Mouse (Mus musculus) midbrain, embryonic 14.5 days (tissue): Measurements from ENCODE around the gene 4930502E18Rik. TPM values are rescaled to one million over a fixed set of nuclear protein-coding genes. Genes with fewer than 3 reads are reported as not detected.
"Not testable (repeated sequence)": the region's sequence is repeated elsewhere in the genome, so short reads cannot be mapped to it uniquely, and the experiment has no call there.

Source experiments
- ATAC-seq: fragments of 200-750 bp; cut with Nextera tagmentation; 2 replicates; pipeline ENCODE4 v1.8.0; 2017; ENCODE audit warnings: moderate number of reproducible peaks, moderate library complexity; ENCODE audit not compliant: low FRiP score, low TSS enrichment
- DNase-seq: peaks from one replicate; pipeline ENCODE4 v3.0.0-alpha.2; 2015
- H3K27ac ChIP-seq: fragments of 300-500 bp; sonication (generic); replicated peaks from 2 replicates; pipeline ENCODE4 v1.5.1; 2014; ENCODE audit warnings: mild to moderate bottlenecking, low read depth, low read length, moderate library complexity
- H3K27me3 ChIP-seq: fragments of 300-500 bp; sonication (generic); 2 replicates; pipeline ENCODE4 v1.6.1; 2014; ENCODE audit warnings: low read length, control low read depth, mixed read lengths; ENCODE audit not compliant: control insufficient read depth, insufficient read depth
- H3K36me3 ChIP-seq: fragments of 300-500 bp; sonication (generic); 2 replicates; pipeline ENCODE4 v1.6.1; 2014; ENCODE audit warnings: low read length, control low read depth; ENCODE audit not compliant: control insufficient read depth, insufficient read depth
- H3K4me1 ChIP-seq: fragments of 300-500 bp; sonication (generic); 2 replicates; pipeline ENCODE4 v1.6.1; 2014; ENCODE audit warnings: mild to moderate bottlenecking, antibody characterized with exemption, low read length, control low read depth; ENCODE audit not compliant: control insufficient read depth, insufficient read depth
- H3K4me2 ChIP-seq: fragments of 300-500 bp; sonication (generic); 2 replicates; pipeline ENCODE4 v1.6.1; 2014; ENCODE audit warnings: mild to moderate bottlenecking, low read length, moderate library complexity
- H3K4me3 ChIP-seq: fragments of 300-500 bp; sonication (generic); replicated peaks from 2 replicates; pipeline ENCODE4 v1.5.1; 2014; ENCODE audit warnings: low read depth, low read length
- H3K9ac ChIP-seq: fragments of 300-500 bp; sonication (generic); replicated peaks from 2 replicates; pipeline ENCODE4 v1.6.1; 2014; ENCODE audit warnings: mild to moderate bottlenecking, low read length, moderate library complexity
- H3K9me3 ChIP-seq: fragments of 300-500 bp; sonication (generic); 2 replicates; pipeline ENCODE4 v1.6.1; 2016; ENCODE audit warnings: low read length, control low read depth, mixed read lengths; ENCODE audit not compliant: control insufficient read depth
- WGBS: fragments of 180-500 bp; shearing (Covaris S2); extraction: QIAGEN DNeasy Blood & Tissue Kit; methylation state at CpG from one replicate; pipeline ENCODE4 v1.1.7; 2014; 5-methylcytosine and 5-hydroxymethylcytosine counted together
- polyA plus RNA-seq: library from polyadenylated mRNA; unstranded; fragments of >200 nt; fragmentation: Nextera tagmentation; extraction: Ambion mirVana; gene quantifications from 2 replicates; pipeline ENCODE4 v1.2.1, GENCODE M21; 2014

Gene 4930502E18Rik
- 0.15 and 0.34 TPM in 2 replicates for polyA plus RNA-seq

GRCm38 (mm10) chrX:53724596-53724995 lies at the start of gene 4930502E18Rik:
Gene 4930502E18Rik (plus strand): TSS chrX:53724826.
- Histone ChIP-seq H3K36me3 (no peaks in the 10 kb centered on the region), H3K9ac (no peak within 1 kb of the TSS), H3K27ac (no peak within 1 kb of the TSS), H3K4me2 (no peak within 1 kb of the TSS), H3K9me3 (no peaks in the 10 kb centered on the region), H3K4me3 (no peak within 1 kb of the TSS), H3K27me3 (no peaks in the 10 kb centered on the region), H3K4me1 (no peaks in the 10 kb centered on the region)
- WGBS = 82% methylated on average over 11 of the region's 11 CpGs
- ATAC-seq = no peak
- no peak for DNase-seq

- not testable (repeated sequence) for DNase-seq, ATAC-seq
These were observed 47.7 kb upstream of the 4930502E18Rik start for GRCm38 (mm10) chrX:53676943-53677342.

GRCm38 (mm10) chrX:53682650-53683049 lies 42.0 kb upstream of the 4930502E18Rik start:
- not testable (repeated sequence) for DNase-seq

More at GRCm38 (mm10) chrX:53676943-53677342, 47.7 kb upstream of the 4930502E18Rik start:
- H3K27ac ChIP-seq, H3K4me2 ChIP-seq, H3K4me3 ChIP-seq, H3K9me3 ChIP-seq, H3K9ac ChIP-seq, H3K27me3 ChIP-seq, H3K4me1 ChIP-seq, H3K36me3 ChIP-seq: not testable (repeated sequence)
- WGBS = 4% methylated on average over 1 of the region's 2 CpGs

GRCm38 (mm10) chrX:53684676-53685075 lies 40.0 kb upstream of the 4930502E18Rik start:
- ATAC-seq, H3K9ac ChIP-seq, DNase-seq, H3K36me3 ChIP-seq, H3K4me2 ChIP-seq, H3K27ac ChIP-seq, H3K27me3 ChIP-seq, H3K9me3 ChIP-seq, H3K4me1 ChIP-seq, H3K4me3 ChIP-seq: not testable (repeated sequence)
- 68% methylated on average over 2 of the region's 4 CpGs for WGBS

More at GRCm38 (mm10) chrX:53682650-53683049, 42.0 kb upstream of the 4930502E18Rik start:
- not testable (repeated sequence) for H3K4me2 ChIP-seq, H3K9me3 ChIP-seq, H3K9ac ChIP-seq, H3K4me1 ChIP-seq, H3K27ac ChIP-seq, H3K4me3 ChIP-seq, ATAC-seq, H3K36me3 ChIP-seq, H3K27me3 ChIP-seq
- 55% methylated on average over 2 of the region's 3 CpGs for WGBS

GRCm38 (mm10) chrX:53692065-53692464 lies 32.6 kb upstream of the 4930502E18Rik start:
- no peak for ATAC-seq
- Histone ChIP-seq H3K27ac (no peak overlapping the region), H3K4me2 (no peak overlapping the region), H3K27me3 (no peaks in the 10 kb centered on the region), H3K9ac (no peak overlapping the region), H3K36me3 (no peaks in the 10 kb centered on the region), H3K4me3 (no peak overlapping the region), H3K4me1 (no peaks in the 10 kb centered on the region), H3K9me3 (no peaks in the 10 kb centered on the region)
- no peak for DNase-seq
- WGBS = 78% methylated on average over 2 of the region's 2 CpGs

GRCm38 (mm10) chrX:53693141-53693540 lies 31.5 kb upstream of the 4930502E18Rik start:
- H3K4me1 ChIP-seq = no peaks in the 10 kb centered on the region
- WGBS = 81% methylated on average over 2 of the region's 2 CpGs
- no peak overlapping the region for H3K4me2 ChIP-seq
- H3K27ac ChIP-seq = no peak overlapping the region
- no peaks in the 10 kb centered on the region for H3K36me3 ChIP-seq
- no peaks in the 10 kb centered on the region for H3K27me3 ChIP-seq
- DNase-seq = no peak
- no peak for ATAC-seq
- no peaks in the 10 kb centered on the region for H3K9me3 ChIP-seq
- H3K9ac ChIP-seq = no peak overlapping the region
- no peak overlapping the region for H3K4me3 ChIP-seq

GRCm38 (mm10) chrX:53694008-53694777 lies 30.4 kb upstream of the 4930502E18Rik start:
- Histone ChIP-seq H3K36me3 (no peaks in the 10 kb centered on the region), H3K4me3 (no peak overlapping the region), H3K9ac (no peak overlapping the region), H3K9me3 (no peaks in the 10 kb centered on the region), H3K27ac (no peak overlapping the region), H3K4me1 (no peaks in the 10 kb centered on the region), H3K4me2 (no peak overlapping the region), H3K27me3 (no peaks in the 10 kb centered on the region)
- 86% methylated on average over 9 of the region's 9 CpGs for WGBS
- no peak for DNase-seq
- no peak for ATAC-seq

- WGBS = 88% methylated on average over 2 of the region's 2 CpGs
- Histone ChIP-seq H3K27me3 (no peaks in the 10 kb centered on the region), H3K27ac (no peak overlapping the region), H3K4me1 (no peaks in the 10 kb centered on the region), H3K4me3 (no peak overlapping the region), H3K9ac (no peak overlapping the region), H3K9me3 (no peaks in the 10 kb centered on the region), H3K4me2 (no peak overlapping the region), H3K36me3 (no peaks in the 10 kb centered on the region)
- DNase-seq (no peak), ATAC-seq (no peak)
These were observed 25.4 kb upstream of the 4930502E18Rik start for GRCm38 (mm10) chrX:53699225-53699624.

- 70% methylated on average over 3 of the region's 3 CpGs for WGBS
- Histone ChIP-seq H3K36me3 (no peaks in the 10 kb centered on the region), H3K9ac (no peak overlapping the region), H3K4me2 (no peak overlapping the region), H3K27ac (no peak overlapping the region), H3K27me3 (no peaks in the 10 kb centered on the region), H3K4me1 (no peaks in the 10 kb centered on the region), H3K4me3 (no peak overlapping the region), H3K9me3 (no peaks in the 10 kb centered on the region)
- DNase-seq = no peak
- no peak for ATAC-seq
These were observed 22.0 kb upstream of the 4930502E18Rik start for GRCm38 (mm10) chrX:53702673-53703072.
